Comparison of ENCODE assay signal across 2 mouse cellular contexts in the genomic region with DNA sequence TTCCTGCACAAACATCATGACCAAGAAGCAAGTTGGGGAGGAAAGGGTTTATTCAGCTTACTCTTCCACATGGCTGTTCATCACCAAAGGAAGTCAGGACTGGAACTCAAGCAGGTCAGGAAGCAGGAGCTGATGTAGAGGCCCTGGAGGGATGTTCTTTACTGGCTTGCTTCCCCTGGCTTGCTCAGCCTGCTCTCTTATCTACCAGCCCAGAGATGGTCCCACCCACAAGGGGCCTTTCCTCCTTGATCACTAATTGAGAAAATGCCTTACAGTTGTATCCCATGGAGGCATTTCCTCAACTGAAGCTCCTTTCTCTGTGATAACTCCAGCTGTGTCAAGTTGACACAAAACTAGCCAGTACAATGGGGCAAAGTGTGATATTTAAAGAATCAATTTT. TPM values are rescaled to one million over a fixed set of nuclear protein-coding genes. Genes with fewer than 3 reads are reported as not detected.
"Had no signal": no experiment of that assay in that cellular context is flagged by ENCODE, and none has a peak within 500 bp of the region (broad histone marks: within the 10 kb centered on the region; RNA-seq: fewer than 3 reads in every experiment).

No protein-coding gene starts in this region.

RNA-seq across cellular contexts. Expression of a gene that starts 49.2 kb away (rescaled TPM):
- polyA plus RNA-seq: kidney, adult 2 months; large intestine, adult 2 months had no signal
